Mouse (Mus musculus) layer of hippocampus, adult 8-10 months (tissue): ENCODE results near the gene Picalm. TPM values are rescaled to one million over a fixed set of nuclear protein-coding genes. Genes with fewer than 3 reads are reported as not detected.
"Not testable (repeated sequence)": the region's sequence is repeated elsewhere in the genome, so short reads cannot be mapped to it uniquely, and the experiment has no call there.

Experiments used
- DNase-seq, 2 experiments: peaks; one replicate each; pipeline ENCODE4 v3.0.0; 2022; ENCODE audit warnings: low spot score in 2 of 2
- total RNA-seq, 4 experiments: library from RNA; stranded (reverse); gene quantifications; 2 replicates each; pipeline ENCODE4 v1.2.4; 2022

Picalm gene
- total RNA-seq, 4 experiments from 2014 or later = 145 to 170 (median 165) TPM

GRCm38 (mm10) chr7:90210116-90210515, 80.1 kb downstream of the Picalm start:
- DNase-seq = no peak

GRCm38 (mm10) chr7:90210947-90211346, 80.9 kb downstream of the Picalm start:
- no peak for DNase-seq

GRCm38 (mm10) chr7:90216511-90216910, 86.5 kb downstream of the Picalm start:
- peak; percentile 33 to 57 for DNase-seq

GRCm38 (mm10) chr7:90218122-90218521, 88.1 kb downstream of the Picalm start:
- DNase-seq = no peak

GRCm38 (mm10) chr7:90221487-90221886, 91.5 kb downstream of the Picalm start:
- no peak for DNase-seq

- no peak for DNase-seq
These were observed 98.1 kb downstream of the Picalm start for GRCm38 (mm10) chr7:90228075-90228474.

- DNase-seq = not testable (repeated sequence)
These were observed 98.9 kb downstream of the Picalm start for GRCm38 (mm10) chr7:90228884-90229283.

GRCm38 (mm10) chr7:90231431-90231830, 101.4 kb downstream of the Picalm start:
- DNase-seq = peak in 1 of 2 experiments; percentile 14

GRCm38 (mm10) chr7:90233921-90234320, 103.9 kb downstream of the Picalm start:
- DNase-seq = no peak

GRCm38 (mm10) chr7:90236289-90236905, 106.4 kb downstream of the Picalm start:
- no peak for DNase-seq

- DNase-seq = no peak
These were observed 113.1 kb downstream of the Picalm start for GRCm38 (mm10) chr7:90243151-90243550.

- no peak for DNase-seq
These were observed 113.6 kb downstream of the Picalm start for GRCm38 (mm10) chr7:90243643-90244042.

GRCm38 (mm10) chr7:90252946-90253345, 122.9 kb downstream of the Picalm start:
- no peak for DNase-seq

- DNase-seq = no peak
These were observed 128.7 kb downstream of the Picalm start for GRCm38 (mm10) chr7:90258701-90259100.

GRCm38 (mm10) chr7:90259899-90260298, 129.9 kb downstream of the Picalm start:
- DNase-seq = no peak

- DNase-seq = no peak
These were observed 132.0 kb downstream of the Picalm start for GRCm38 (mm10) chr7:90261902-90262599.

Other genes starting within 250 kb of the Picalm start
- gene Ccdc81, start 226.6 kb upstream of the Picalm start, total RNA-seq = under 1 TPM; 0.61 to 0.93 (median 0.74) TPM
- 100 to 1,000 TPM in 2 of 4 experiments, 10 to 100 TPM in 2; 76.4 to 119 (median 97.1) TPM for gene Hikeshi, start 189.0 kb upstream of the Picalm start, total RNA-seq
- 10 to 100 TPM; 28.4 to 37.7 (median 34.0) TPM for gene Eed, start 149.2 kb upstream of the Picalm start, total RNA-seq
- not detected for gene Ccdc83, start 135.6 kb downstream of the Picalm start, total RNA-seq
- 10 to 100 TPM; 41.4 to 48.2 (median 44.3) TPM for gene Sytl2, start 172.0 kb downstream of the Picalm start, total RNA-seq